Mouse (Mus musculus): ENCODE measurements around the gene Dlg2.

DNA sequence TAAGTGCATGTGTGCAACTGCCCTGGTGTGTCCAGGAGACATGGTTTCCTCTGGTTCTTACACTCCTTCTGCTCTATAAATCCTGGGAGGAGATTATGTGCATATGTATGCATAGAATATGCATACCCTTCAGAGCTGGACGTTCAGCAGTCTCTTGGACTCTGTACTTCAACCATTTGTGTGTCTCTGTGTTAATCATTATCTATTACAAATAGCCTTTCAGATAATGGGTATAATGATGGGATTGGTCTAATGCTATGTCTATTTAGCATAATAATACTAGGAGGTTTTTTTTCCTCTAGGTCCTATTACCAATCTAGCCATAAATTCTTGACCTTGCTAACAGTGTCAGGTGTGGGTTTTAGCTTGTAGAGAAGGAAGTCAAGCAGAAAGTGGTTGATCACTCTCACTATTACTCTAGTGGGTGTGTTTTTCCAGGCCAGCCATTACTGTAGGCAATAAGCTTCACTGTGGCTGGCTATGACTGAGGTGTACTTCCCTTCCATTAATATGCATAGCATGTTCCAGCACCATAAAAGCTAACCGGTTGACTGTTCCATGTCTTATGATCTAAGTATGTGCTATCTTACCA is 1549.1 kb downstream of the Dlg2 start:
- TF ChIP-seq POLR2A (IDR thresholded peaks at IDR 0.05; ENCODE audit: borderline replicate concordance, insufficient read depth, low read length), result no peak
- TF ChIP-seq CTCF (IDR thresholded peaks at IDR 0.05; ENCODE audit: borderline replicate concordance, insufficient read depth, low read depth, low read length), result no peak
